Mouse (Mus musculus): ENCODE data around the gene Klhdc7b.

Gene Klhdc7b

DNA sequence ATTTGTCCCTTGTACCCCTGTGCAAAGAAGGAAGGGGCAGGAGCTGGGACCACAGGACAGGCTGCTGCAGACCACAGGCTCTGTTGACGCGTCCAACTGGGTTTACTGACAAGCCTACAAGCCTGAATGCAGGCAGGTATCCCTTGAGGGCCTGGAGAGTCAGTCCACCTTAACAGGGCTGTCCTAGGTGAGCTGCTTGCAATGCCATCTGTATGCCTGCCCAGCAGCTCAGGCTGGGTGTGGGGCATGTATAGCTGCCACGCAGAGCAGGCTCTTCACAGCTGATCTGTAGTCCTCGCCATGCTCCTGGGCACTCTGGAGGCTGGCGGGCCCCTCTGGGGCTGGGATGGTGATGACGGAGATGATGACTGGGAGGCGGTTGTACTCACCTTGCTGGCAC lies at the start of gene Klhdc7b:
Gene Klhdc7b (plus strand): TSS at position 301 of the 400 bp plus-strand sequence.
- DNase-seq (ENCODE audit: low read depth) = no peak

DNA sequence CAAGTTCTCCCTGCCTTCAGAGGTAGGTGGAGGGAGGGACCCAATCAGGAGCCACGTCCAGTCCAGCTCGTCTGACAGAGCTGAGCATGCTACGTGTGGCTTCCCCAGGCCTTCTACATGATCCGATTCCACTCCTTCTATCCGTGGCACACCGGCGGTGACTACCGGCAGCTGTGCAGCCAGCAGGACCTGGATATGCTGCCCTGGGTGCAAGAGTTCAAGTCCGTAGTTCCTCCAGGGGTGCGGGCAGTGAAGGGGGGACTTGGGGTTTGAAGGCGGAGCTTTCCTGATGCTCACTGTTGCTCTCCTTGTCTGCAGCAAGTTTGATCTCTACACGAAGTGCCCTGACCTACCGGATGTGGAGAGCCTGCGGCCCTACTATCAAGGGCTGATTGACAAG lies 48.3 kb upstream of the Klhdc7b start:
- DNase-seq (ENCODE audit: low read depth) = no peak

DNA sequence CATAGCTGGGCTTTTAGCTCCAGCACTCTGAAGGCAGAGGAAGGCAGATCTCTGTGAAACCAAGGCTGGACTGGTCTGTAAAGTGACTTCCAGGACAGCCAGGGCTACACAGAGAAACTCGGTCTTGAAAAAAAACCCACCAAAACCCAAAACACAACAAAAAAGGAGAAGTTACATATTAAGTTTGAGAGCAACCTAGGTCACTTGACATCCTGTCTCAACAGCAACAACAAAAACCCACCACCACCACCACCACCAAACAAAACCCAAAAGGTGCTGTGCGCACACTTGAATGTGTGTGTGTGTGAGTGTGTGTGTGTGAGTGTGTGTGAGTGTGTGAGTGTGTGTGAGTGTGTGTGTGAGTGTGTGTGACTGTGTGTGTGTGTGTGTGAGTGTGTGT lies 45.0 kb upstream of the Klhdc7b start:
- no peak for DNase-seq (ENCODE audit: low read depth)

DNA sequence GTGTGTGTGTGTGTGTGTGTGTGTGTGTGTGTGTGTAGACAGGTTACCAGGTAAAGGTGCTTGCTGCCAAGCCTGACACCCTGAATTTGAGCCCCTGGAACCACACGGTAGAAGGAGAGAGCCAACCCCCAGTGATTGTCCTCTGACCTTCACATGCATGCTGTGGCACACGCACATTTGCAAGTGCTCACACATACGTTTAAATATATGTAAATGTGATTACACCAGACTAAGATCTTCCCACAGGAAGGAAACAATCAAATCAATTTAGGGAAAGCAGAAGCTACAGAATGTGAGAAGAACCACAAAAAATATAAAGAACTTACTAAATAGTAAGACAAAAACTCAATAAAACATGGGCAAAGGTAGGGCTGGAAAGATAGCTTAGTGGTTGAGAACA lies 44.6 kb upstream of the Klhdc7b start:
- no peak for DNase-seq (ENCODE audit: low read depth)

DNA sequence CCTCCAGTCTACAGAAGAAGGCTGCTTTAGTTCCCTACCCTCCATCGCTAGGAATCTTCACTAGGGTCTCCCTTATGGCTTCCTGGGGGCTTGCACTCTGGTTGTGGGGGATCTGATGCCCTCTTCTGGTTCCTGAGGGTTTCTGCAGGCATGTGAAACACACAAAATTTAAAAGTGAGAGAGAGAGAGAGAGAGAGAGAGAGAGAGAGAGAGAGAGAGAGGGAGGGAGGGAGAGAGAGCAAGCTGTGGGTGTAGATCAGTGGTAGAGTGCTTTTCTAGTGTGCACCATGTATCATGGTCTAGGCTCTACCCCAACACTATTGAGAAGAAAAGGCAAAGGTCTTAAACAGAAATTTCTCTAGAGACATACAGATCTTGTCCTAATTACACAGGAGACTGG lies 43.0 kb upstream of the Klhdc7b start:
- no peak for DNase-seq (ENCODE audit: low read depth)

DNA sequence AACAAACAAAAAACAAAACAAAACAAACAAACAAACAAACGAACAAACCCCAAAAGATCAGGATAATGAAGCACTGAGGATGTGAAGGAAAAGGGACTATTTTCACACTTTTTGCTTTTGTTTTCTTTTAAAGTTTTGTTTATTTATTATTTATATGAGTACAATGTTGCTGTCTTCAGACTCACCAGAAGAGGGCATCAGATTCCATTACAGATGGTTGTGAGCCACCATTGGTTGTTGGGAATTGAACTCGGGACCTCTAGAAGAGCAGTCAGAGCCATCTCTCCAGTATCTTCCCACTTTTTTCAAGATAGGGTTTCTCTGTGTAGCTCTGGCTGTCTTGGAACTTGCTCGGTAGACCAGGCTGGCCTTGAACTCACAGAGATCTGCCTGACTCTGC lies 41.4 kb upstream of the Klhdc7b start:
- DNase-seq (ENCODE audit: low read depth) = no peak

DNA sequence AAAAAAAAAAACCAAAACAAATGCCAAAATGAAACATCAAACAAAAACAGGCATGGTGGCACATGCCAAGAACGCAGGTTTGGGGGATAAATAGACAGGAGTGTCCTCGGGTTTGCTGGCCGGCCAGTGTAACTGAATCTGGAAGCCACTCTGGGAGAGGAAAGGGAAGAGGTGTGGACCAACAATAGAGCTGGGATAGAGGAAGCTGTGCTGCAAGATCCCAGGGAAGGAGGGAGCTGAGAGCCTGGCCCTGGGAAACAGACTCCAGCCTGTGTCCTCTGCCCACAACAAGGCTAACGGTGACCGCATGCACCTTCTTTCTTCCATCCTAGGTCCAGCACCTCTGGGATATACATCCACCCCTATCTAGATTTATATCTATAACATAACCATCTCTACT lies 34.3 kb upstream of the Klhdc7b start:
- DNase-seq (ENCODE audit: low read depth) = no peak

DNA sequence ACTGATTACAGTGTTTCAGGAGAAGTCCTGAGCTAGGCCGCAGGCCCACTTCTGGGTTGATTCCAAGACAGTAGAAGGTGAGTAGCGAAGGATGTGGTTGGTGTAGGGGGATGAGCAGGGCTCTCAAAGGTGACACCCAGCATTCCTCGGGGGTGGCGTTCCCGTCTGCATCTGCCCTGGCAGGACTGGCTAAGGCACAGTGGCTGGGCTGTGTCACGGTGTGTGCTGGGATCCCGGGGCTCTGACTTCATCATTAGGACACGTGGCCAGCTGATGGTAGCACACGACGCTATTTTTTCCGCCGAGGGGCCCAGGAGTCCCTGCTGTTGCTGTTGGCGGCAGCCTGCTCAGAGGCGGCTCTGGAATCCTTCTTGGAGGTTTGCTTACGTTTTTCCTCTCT lies 33.4 kb upstream of the Klhdc7b start:
- no peak for DNase-seq (ENCODE audit: low read depth)

DNA sequence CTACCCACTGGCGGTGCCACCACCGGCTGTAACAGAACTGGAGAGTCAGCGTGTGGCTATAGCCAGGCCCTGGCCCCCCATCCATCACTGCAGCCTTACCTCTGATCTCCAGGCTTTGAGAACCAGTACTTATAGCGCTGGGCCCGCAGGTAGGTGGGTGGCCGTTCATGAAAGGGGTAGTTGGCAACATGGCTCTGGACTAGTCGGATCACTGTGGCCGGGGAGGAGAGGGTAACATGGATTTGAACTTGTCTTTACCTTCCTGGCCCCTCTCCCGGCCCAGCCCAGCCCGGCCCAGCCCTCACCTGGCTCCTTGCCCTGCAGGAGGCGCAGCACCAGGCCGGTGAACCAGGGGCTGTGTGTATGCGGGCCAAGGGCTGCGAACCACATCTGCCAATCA lies 32.7 kb upstream of the Klhdc7b start:
- no peak for DNase-seq (ENCODE audit: low read depth)

DNA sequence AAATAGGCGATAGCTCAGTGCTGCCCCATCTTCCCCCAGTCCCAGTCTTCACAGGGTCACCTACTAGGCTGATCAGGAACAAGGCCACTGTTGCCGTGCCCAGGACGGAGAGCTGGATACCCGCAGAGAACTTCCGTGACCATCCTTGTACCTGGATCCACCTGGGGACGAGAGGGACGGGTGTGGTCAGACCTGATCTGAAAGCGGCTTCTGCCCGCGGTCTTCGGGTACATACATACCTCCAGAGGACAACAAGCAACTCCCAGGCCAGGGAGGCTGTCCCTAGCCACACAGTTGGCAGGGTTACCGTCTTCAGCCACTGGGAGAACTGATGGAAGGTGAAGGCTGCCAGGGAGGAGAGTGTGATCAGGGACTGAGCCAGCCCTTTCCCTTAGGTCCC lies 31.9 kb upstream of the Klhdc7b start:
- DNase-seq (ENCODE audit: low read depth) = no peak

DNA sequence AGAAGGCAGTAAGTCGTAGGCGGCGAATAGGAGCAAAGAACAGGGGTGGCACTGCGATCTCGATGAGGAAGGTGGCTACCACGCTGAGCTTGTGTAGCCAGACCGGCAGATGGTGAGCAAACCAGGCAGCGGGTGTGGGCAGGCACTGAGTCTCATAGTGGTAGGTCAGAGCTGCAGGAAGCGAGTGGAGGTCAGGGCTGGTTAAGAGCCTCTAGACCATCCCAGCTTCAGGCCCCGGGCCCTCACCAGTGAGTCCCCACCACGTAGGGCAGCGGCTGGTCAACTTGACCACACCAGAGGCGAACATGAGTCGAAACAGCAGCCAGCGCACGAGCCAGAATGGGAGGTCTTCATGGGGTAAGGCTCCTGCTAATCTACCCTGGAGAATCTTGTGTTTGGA lies 30.9 kb upstream of the Klhdc7b start:
- DNase-seq (ENCODE audit: low read depth) = no peak

DNA sequence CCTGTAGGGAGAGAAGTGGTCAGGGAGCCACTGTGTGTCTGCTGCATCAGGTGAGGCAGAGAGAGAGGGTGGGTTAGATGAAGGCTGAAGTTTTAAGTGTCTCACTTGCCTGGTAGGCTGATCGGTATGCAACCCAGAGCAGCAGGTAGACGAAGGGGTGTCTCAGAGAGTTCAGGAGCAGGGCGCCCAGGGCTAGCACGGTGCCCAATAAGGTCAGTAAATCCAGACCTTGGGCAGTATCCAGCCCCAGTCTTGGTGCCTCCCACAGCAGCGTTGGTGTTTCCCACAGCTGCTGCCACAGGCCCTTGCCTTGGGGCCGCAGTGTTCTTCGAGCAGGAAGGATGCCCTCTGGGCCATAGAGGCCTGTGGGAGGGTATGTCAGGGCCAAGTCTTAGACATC lies 30.3 kb upstream of the Klhdc7b start:
- DNase-seq (ENCODE audit: low read depth) = no peak

DNA sequence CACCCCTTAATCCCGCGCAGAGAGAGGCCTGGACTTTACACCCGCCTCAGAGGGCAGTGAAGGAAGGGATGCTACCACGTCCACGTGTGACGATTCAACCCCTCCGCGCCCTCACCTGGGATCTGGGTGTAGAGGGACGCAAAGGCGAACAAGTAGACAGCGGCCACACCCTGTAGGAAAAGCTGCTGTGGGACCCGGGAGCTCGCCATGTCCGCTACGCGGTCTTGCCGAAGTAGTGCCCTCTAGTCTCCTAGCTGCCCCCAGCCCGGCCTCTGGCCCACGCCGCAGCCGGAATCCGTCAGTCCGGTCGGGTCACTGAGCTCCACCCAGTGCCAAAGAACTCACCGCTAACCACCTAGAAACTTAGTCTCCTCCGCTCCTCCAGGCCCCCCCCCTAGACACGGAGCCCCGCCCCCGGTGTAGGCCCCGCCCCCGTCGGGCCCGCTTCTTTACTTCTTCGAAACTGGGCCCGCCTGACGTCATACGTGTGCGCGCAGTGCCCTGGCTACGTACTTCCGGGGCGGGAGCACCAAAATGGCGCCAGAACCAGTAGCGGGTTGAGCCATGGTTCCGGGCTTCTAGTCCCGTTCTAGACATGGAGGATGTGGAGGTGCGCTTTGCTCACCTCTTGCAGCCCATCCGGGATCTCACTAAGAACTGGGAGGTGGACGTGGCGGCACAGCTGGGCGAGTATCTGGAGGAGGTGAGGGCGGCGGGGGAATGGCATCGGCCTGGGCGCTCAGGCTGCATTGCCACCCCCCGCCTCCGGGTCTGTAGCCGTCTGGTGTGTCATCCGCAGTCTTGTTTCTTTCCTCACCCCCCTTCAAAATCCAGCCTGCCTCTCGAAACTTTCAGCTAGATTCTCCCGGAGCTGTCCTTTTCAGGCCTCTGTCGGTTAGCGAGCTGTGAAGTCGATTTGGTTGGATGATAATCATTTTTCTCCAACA lies 29.2 kb upstream of the Klhdc7b start, which contains the start of the genes Lmf2 and Ncaph2:
Gene Lmf2 (minus strand): TSS at position 419 of the 947 bp plus-strand sequence.
Gene Ncaph2 (plus strand): TSS at position 479 of the 947 bp plus-strand sequence.
- DNase-seq (ENCODE audit: low read depth) = peak; percentile 82

DNA sequence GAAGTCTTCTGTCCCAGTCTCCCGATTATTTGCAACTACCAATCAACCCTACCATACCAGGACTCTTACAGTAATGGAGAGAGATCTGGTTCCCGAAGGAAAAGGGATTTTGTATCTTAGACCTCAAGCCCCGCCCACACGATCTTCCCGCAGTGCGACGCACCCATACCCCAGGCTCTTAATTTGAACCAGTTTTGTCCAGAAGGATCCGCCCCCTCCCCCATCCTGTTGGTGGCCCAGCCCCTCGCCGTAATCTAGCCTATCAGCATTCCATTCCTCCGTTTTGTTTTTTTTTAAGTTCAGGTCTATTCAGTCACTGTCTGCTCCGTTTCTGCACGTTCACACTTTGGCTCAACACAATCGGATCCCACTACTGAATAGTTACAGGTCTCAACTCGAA lies 28.3 kb upstream of the Klhdc7b start:
- DNase-seq (ENCODE audit: low read depth) = peak; percentile 61

DNA sequence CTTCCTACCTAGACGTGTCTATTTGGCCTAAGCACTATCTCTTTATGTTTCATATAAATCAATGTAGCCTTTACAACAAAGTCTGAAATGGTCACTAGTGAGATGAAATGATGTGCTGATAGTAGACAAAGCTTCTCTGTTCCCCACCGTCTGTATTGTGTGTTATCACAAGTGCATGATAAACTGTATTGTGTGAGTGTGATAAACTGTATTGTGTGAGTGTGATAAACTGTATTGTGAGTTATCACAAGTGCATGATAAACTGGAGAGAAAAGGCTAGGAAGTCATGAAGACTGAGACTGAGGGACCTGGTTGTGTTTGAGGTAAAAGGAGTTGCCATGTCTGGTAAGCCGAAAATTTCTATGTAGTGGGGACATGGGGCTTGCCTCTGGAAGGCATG lies 25.9 kb upstream of the Klhdc7b start:
- no peak for DNase-seq (ENCODE audit: low read depth)

DNA sequence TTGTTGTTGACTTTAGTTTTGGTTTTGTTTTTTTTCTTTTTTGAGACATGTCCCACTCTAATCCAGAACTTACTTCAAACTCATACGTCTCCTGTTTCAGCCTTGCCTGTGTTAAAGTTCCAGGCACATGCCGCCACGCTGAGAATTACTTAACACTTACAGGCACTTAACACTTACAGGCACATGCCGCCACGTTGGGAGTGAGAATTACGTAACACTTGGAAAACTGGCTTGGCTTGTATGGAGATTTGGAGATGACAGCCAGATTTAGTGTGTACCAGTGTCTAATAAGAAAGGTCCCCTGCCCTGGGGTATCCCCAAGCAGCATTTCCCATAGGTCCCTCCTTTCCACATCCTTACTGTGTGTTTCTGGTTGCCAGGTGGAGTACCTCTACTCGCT lies 21.7 kb upstream of the Klhdc7b start:
- DNase-seq (ENCODE audit: low read depth) = no peak

DNA sequence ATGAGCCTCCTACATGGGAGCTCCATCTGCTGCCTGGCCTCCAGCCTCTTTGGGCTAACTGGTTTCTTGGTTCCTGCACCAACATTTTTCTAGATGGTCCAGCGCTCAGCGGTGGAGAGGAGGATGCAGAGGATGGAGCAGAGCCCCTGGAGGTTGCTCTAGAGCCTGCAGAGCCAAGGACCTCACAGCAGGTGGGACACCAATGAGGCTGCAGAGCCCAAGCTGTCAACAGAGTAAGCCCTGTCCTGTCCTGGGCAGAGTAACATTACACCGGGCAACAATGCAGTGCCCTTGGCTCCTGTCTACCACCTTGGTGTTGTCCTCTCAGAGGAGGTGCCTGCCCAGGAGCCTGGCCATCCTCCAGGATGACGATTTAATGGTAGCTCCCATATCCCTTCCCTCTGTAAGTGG lies 19.6 kb upstream of the Klhdc7b start:
- DNase-seq (ENCODE audit: low read depth) = no peak

DNA sequence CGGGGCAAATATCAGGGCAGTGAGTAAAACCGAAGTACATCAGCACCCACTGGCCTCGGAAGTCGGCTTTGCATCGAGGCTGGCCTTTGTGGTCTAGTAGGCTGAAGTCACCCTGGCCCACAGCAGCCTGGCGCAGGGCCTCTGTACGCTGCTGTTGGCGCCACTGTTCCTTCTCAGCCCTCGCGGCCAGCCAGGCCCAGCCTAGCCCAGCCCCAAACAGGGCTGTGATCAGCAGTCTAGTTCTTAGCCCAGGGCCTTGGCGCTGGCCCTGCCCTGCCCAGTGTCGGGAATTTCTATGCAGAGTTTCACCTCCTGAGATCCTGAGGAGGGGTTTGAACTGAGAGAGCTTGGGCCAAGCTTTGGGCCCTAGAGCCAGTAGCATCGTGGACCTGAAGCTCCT lies 12.6 kb upstream of the Klhdc7b start:
- no peak for DNase-seq (ENCODE audit: low read depth)

DNA sequence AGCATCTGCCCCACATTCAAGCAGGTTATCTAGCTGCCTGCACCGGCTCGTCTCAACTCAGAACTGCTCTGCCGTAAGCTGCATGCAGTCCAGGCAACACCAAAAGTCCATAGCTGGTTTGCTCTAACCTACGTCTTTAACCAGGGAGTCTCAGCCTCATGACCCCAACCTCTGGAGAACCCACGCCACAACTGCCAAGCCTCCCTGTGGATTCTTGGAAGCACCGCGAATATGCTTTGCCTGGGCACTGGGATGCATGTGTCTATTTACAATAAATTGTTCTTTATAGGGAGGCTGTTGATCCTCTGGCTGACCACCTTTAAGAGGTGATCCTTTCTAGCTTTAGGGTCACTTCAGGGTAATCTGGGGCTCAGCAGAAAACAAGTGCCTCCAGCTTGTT lies 12.2 kb upstream of the Klhdc7b start:
- no peak for DNase-seq (ENCODE audit: low read depth)

DNA sequence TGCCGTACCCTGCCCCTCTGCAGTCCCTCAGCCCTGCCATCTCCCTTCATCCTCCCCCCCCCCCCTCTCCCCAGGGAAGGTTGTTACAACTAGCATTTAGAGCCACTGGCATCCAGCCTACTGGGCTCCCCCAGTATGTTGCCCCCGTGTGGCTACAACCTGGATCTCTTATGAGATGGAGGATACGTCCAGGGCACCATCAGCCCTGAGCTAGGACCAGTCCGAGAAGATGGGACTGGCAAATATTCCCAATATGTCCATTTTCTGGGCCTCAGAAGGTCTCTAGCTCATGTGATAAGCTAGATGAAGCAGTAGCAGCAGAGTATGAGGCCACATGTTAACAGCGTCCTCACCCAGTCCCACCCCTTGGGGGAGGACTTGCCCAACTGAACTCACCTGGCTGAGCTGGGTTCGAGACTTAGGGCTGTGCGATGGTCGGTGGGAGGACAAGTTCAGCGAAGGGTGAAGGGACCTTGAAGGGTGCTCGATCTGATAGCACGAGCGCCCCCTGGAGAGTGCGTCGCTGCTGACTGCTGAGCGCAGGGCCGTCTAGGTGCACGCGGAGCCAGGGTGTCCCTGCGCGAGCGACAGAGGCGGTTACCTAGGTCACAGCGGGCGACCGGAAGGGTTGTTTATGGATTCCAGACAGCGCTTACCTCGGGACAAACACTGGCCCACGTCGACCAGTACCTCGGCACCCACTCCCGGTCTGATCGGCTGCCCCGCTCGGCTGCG lies 11.5 kb upstream of the Klhdc7b start:
- DNase-seq (ENCODE audit: low read depth) = peak; percentile 57

DNA sequence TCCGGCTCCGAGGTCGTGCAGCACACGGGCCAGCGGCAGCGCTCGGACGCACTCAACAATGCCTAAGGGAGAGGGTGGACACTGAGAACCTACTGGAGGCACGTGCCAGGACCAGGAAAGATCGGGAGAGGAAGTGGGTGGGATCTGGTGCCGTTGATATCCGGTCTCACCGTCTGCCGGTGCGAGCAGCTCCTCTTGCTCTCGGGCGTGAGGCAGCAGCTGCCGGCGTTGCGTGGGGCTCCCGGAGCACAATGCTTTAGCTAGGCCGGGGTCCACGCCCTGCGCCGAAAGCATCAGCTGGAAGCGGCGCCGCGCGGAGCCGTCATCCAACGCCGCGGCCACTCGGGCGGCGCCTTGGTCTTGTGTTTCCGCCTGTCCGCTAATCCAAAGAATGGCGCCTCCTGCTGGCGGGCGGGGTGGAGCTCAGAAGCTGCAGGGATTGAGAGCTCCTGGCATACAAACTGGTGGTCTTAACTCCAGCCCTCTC lies 10.9 kb upstream of the Klhdc7b start, which contains the start of gene Sco2:
Gene Sco2 (minus strand): TSS at position 85 of the 487 bp plus-strand sequence.
- peak; percentile 71 for DNase-seq (ENCODE audit: low read depth)

DNA sequence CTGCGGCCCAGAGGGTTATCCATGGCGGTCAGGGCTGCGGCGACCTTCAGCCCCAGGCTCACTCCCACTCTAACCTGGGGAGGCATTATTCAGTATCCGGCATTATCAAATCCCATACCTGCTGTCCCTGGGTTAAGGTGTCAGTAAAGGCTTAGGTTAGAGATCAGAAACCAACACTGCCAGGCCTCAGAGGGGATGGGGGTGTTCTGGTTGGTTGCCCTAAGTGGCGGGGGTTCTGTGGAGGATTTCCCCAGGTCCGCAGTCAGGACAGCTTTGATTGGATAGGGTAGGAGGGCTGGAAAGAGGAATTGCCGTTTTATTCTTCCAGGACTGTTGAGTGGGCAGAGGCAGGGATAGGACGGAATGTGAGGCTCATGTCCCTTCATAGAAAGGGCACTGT lies 10.4 kb upstream of the Klhdc7b start:
- DNase-seq (ENCODE audit: low read depth) = no peak
